In genomic region chr6:38915776-38916175, GRCm38 (mm10) we compare ENCODE assay signal across 21 mouse cellular contexts. TPM values are rescaled to one million over a fixed set of nuclear protein-coding genes. Genes with fewer than 3 reads are reported as not detected.
DNase-seq lines count a peak whose midpoint lies in the region; ATAC-seq and TF ChIP-seq lines count a peak whose summit lies in the region.
"Had no signal": no experiment of that assay in that cellular context is flagged by ENCODE, and none has a peak within 500 bp of the region (broad histone marks: within the 10 kb centered on the region; RNA-seq: fewer than 3 reads in every experiment).

No protein-coding gene starts in this region.

- ATAC-seq in frontal cortex, adult (ENCODE audit: low TSS enrichment) = peak; percentile 51
- ATAC-seq in liver, embryonic 11.5 days (replicated peaks; ENCODE audit: low FRiP score) = no peak
- no peak for ATAC-seq in liver, embryonic 13.5 days (ENCODE audit: low read depth)
- no peak for ATAC-seq in liver, postnatal 0 days
- ATAC-seq: CD4-positive, CD25-positive, alpha-beta regulatory T cell, adult 4 months; forebrain, embryonic 13.5 days; forebrain, postnatal 0 days had no signal

- no peak overlapping the region for H3K4me3 ChIP-seq in liver, embryonic 11.5 days (ENCODE audit: low read depth, low read length)
- H3K4me3 ChIP-seq in liver, embryonic 13.5 days (replicated peaks) = no peak overlapping the region
- no peak overlapping the region for H3K4me3 ChIP-seq in liver, postnatal 0 days (ENCODE audit: low read depth, low read length)
- no peak overlapping the region for H3K4me3 ChIP-seq in gastrocnemius, adult 2 months
- H3K4me3 ChIP-seq: embryonic facial prominence, embryonic 10.5 days; forebrain, embryonic 13.5 days; heart, adult 2 months; heart, embryonic 12.5 days; hindbrain, embryonic 15.5 days had no signal

- H3K9me3 ChIP-seq in liver, embryonic 11.5 days (ENCODE audit: control insufficient read depth, low read length) = no peaks in the 10 kb centered on the region
- no peaks in the 10 kb centered on the region for H3K9me3 ChIP-seq in liver, embryonic 13.5 days (replicated peaks)
- no peaks in the 10 kb centered on the region for H3K9me3 ChIP-seq in liver, postnatal 0 days (ENCODE audit: low read length)
- H3K9me3 ChIP-seq: embryonic facial prominence, embryonic 10.5 days; forebrain, embryonic 13.5 days; heart, embryonic 12.5 days; hindbrain, embryonic 15.5 days had no signal

- H3K4me1 ChIP-seq in liver, embryonic 11.5 days (replicated peaks; ENCODE audit: control insufficient read depth, insufficient read depth, low read length) = peaks cover 76% of the 10 kb centered on the region
- H3K4me1 ChIP-seq in liver, embryonic 13.5 days (replicated peaks) = peaks cover 100% of the 10 kb centered on the region
- H3K4me1 ChIP-seq in liver, postnatal 0 days (ENCODE audit: insufficient read depth) = peaks cover 87% of the 10 kb centered on the region
- H3K4me1 ChIP-seq: forebrain, embryonic 13.5 days had no signal

- H3K27me3 ChIP-seq in liver, embryonic 11.5 days (replicated peaks; ENCODE audit: control insufficient read depth, insufficient read depth, low read length) = 0 out of 2 replicates have a peak, but pooled peaks cover 2% of the 10 kb centered on the region
- no peaks in the 10 kb centered on the region for H3K27me3 ChIP-seq in liver, embryonic 13.5 days
- H3K27me3 ChIP-seq in liver, postnatal 0 days (ENCODE audit: insufficient read depth, low read length) = no peaks in the 10 kb centered on the region
- H3K27me3 ChIP-seq: forebrain, embryonic 13.5 days; heart, embryonic 12.5 days; hindbrain, embryonic 15.5 days had no signal

- 81% methylated on average over 5 of the region's 5 CpGs for WGBS in liver, embryonic 11.5 days
- 70% methylated on average over 5 of the region's 5 CpGs for WGBS in liver, embryonic 13.5 days (ENCODE audit: insufficient replicate concordance)
- 80% methylated on average over 5 of the region's 5 CpGs for WGBS in liver, postnatal 0 days (ENCODE audit: insufficient replicate concordance)

- TF ChIP-seq EP300 in liver, postnatal 0 days (IDR thresholded peaks at IDR 0.05; ENCODE audit: low read depth) = no peak

- no peak overlapping the region for H3K4me2 ChIP-seq in liver, embryonic 11.5 days
- peak overlapping the region; percentile 63 for H3K4me2 ChIP-seq in liver, embryonic 13.5 days
- H3K4me2 ChIP-seq in liver, postnatal 0 days (ENCODE audit: low read depth, low read length) = no peak overlapping the region
- H3K4me2 ChIP-seq: forebrain, embryonic 13.5 days; heart, embryonic 12.5 days; hindbrain, embryonic 15.5 days had no signal

- intact Hi-C loops in gastrocnemius, adult 2 months (cut with DNase I) = no loop called here

- peak overlapping the region; percentile 21; the same call in 1 of the 2 replicates for H3K9ac ChIP-seq in liver, embryonic 11.5 days (ENCODE audit: low read depth, low read length)
- peak overlapping the region; percentile 66 for H3K9ac ChIP-seq in liver, embryonic 13.5 days
- H3K9ac ChIP-seq in liver, postnatal 0 days (replicated peaks) = 0 out of 2 replicates have a peak overlapping the region, but pooled peaks have one; percentile 17
- H3K9ac ChIP-seq: forebrain, embryonic 13.5 days; forebrain, postnatal 0 days; heart, embryonic 12.5 days; hindbrain, embryonic 15.5 days had no signal

- 0 out of 2 replicates have a peak overlapping the region, but pooled peaks have one; percentile 3 for H3K27ac ChIP-seq in liver, embryonic 11.5 days (ENCODE audit: low read depth, low read length)
- peak overlapping the region; percentile 100 for H3K27ac ChIP-seq in liver, embryonic 13.5 days
- H3K27ac ChIP-seq in liver, postnatal 0 days (ENCODE audit: low read depth) = peak overlapping the region; percentile 51
- no peak overlapping the region for H3K27ac ChIP-seq in gastrocnemius, adult 2 months
- H3K27ac ChIP-seq: embryonic facial prominence, embryonic 10.5 days; forebrain, embryonic 13.5 days; heart, adult 2 months; hindbrain, embryonic 15.5 days had no signal

- DNase-seq in frontal cortex, postnatal 10 days (ENCODE audit: low spot score in 2 of 2) = no peak
- DNase-seq in liver, embryonic 11.5 days (ENCODE audit: low spot score) = no peak
- DNase-seq in liver = no peak
- no peak for DNase-seq in liver, embryonic 13.5 days
- DNase-seq in liver, postnatal 0 days = no peak
- no peak for DNase-seq in gastrocnemius, adult 2 months
- no peak for DNase-seq in layer of hippocampus, postnatal 36 days
- DNase-seq: adrenal gland, postnatal 14 days; B cell, adult 2 months; cerebellum, adult 2 months; cerebellum, postnatal 10 days; forebrain, postnatal 0 days; gastrocnemius, postnatal 14 days; heart, adult 2 months had no signal

- no peaks in the 10 kb centered on the region for H3K36me3 ChIP-seq in liver, embryonic 11.5 days (ENCODE audit: control insufficient read depth, insufficient read depth, low read length)
- H3K36me3 ChIP-seq in liver, embryonic 13.5 days = no peaks in the 10 kb centered on the region
- H3K36me3 ChIP-seq in liver, postnatal 0 days (replicated peaks; ENCODE audit: insufficient read depth, low read length) = no peaks in the 10 kb centered on the region
- H3K36me3 ChIP-seq: embryonic facial prominence, embryonic 10.5 days; G1E; heart, embryonic 12.5 days; hindbrain, embryonic 15.5 days had no signal

- no peak for TF ChIP-seq CTCF in liver, postnatal 0 days (IDR thresholded peaks at IDR 0.05; ENCODE audit: low read depth)
- no peak for TF ChIP-seq CTCF in gastrocnemius, adult 2 months (IDR thresholded peaks at IDR 0.05)

RNA-seq across cellular contexts. Expression of gene Hipk2, which starts 39.8 kb away (rescaled TPM):
- 21.4 and 27.4 TPM in 2 replicates for polyA plus RNA-seq in liver, embryonic 11.5 days (2014; fragmentation: Nextera tagmentation; extraction: Ambion mirVana)
- polyA plus RNA-seq in liver, embryonic 13.5 days (2015; fragmentation: Nextera tagmentation; extraction: Ambion mirVana) = 20.1 and 20.4 TPM in 2 replicates
- polyA plus RNA-seq in liver, postnatal 0 days (2015; fragmentation: Nextera tagmentation; extraction: Ambion mirVana) = 9.6 and 9.7 TPM in 2 replicates
- 100 to 1,000 TPM in 1 of 2 experiments, 10 to 100 TPM in 1; 56.2 to 120 TPM for total RNA-seq in gastrocnemius, adult 2 months (2021)
- 10 to 100 TPM; 52.7 to 64.1 TPM for total RNA-seq in layer of hippocampus, postnatal 36 days (2021)

RNA-seq across cellular contexts. Expression of gene Tbxas1, which starts 40.6 kb away (rescaled TPM):
- polyA plus RNA-seq in liver, embryonic 11.5 days (2014; fragmentation: Nextera tagmentation; extraction: Ambion mirVana) = 11.5 and 12.0 TPM in 2 replicates
- polyA plus RNA-seq in liver, embryonic 13.5 days (2015; fragmentation: Nextera tagmentation; extraction: Ambion mirVana) = 11.4 and 12.2 TPM in 2 replicates
- polyA plus RNA-seq in liver, postnatal 0 days (2015; fragmentation: Nextera tagmentation; extraction: Ambion mirVana) = 10.3 and 10.6 TPM in 2 replicates
- total RNA-seq in gastrocnemius, adult 2 months (2021) = under 1 TPM; 0.64 to 0.79 TPM
- total RNA-seq in layer of hippocampus, postnatal 36 days (2021) = 1 to 10 TPM; 2.1 to 2.3 TPM
